Mouse (Mus musculus) ES-Bruce4 (cell line): ENCODE measurements at regions not wholly inside any gene's neighbourhood (a gene's known extent, or its start where the extent isn't known, plus 50 kb on each side); places are given as distances from the start of the nearest gene placed in this dataset.

Source experiments
- CTCF ChIP-seq: IDR thresholded peaks from one replicate; pipeline ENCODE4 v1.8.1; 2011; ENCODE audit warnings: low read depth, low read length
- EP300 ChIP-seq: IDR thresholded peaks from 2 replicates; pipeline ENCODE4 v1.6.1; 2011; ENCODE audit warnings: low read depth, low read length; ENCODE audit not compliant: insufficient read depth
- POLR2A ChIP-seq: IDR thresholded peaks from one replicate; pipeline ENCODE4 v1.8.1; 2011; ENCODE audit warnings: low read length; ENCODE audit not compliant: insufficient read depth

GRCm38 (mm10) chr3:130964088-130964487 is 146.2 kb upstream of the Lef1 start:
- TF ChIP-seq EP300 (no peak), CTCF (no peak), POLR2A (no peak)
